Mouse (Mus musculus) ES-E14 (cell line): ENCODE results near the gene Prr22. TPM values are rescaled to one million over a fixed set of nuclear protein-coding genes. Genes with fewer than 3 reads are reported as not detected.

Experiments
- DNase-seq: peaks from one replicate; pipeline ENCODE4 v3.0.0-alpha.2; 2013; ENCODE audit warnings: low read depth, low spot score
- H3K27ac ChIP-seq: 2 replicates; pipeline ENCODE4 v1.5.1; 2012; ENCODE audit warnings: low read depth, mild to moderate bottlenecking, low read length, moderate library complexity, mixed read lengths; ENCODE audit not compliant: poor library complexity, insufficient read depth, severe bottlenecking
- H3K36me3 ChIP-seq: 2 replicates; pipeline ENCODE4 v1.6.1; 2012; ENCODE audit warnings: mild to moderate bottlenecking, low read length, moderate library complexity, mixed read lengths; ENCODE audit not compliant: control insufficient read depth, poor library complexity, insufficient read depth, severe bottlenecking
- H3K4me1 ChIP-seq, 2 experiments: fragments of 150-350 bp in 1 of 2; sonication (generic) in 1 of 2; 2 replicates each; pipeline ENCODE4 v1.6.1; 2012; ENCODE audit warnings: low read length in 2 of 2, mild to moderate bottlenecking in 1 of 2, mixed read lengths in 1 of 2; ENCODE audit not compliant: control insufficient read depth in 2 of 2, insufficient read depth in 2 of 2, poor library complexity in 1 of 2
- H3K4me3 ChIP-seq, 2 experiments: fragments of 150-350 bp in 1 of 2; sonication (generic) in 1 of 2; 2 replicates each; pipeline ENCODE4 v1.5.1; 2012; ENCODE audit warnings: low read length in 2 of 2, low read depth in 1 of 2, mild to moderate bottlenecking in 1 of 2, mixed read lengths in 1 of 2; ENCODE audit not compliant: insufficient read depth in 1 of 2, poor library complexity in 1 of 2, severe bottlenecking in 1 of 2
- H3K9ac ChIP-seq: 2 replicates; pipeline ENCODE4 v1.6.1; 2012; ENCODE audit warnings: low read depth, mild to moderate bottlenecking, low read length, mixed read lengths; ENCODE audit not compliant: poor library complexity, insufficient read depth, severe bottlenecking
- H3K9me3 ChIP-seq: fragments of 150-350 bp; sonication (generic); 2 replicates; pipeline ENCODE4 v1.6.1; 2012; ENCODE audit warnings: low read depth, mild to moderate bottlenecking, low read length; ENCODE audit not compliant: control insufficient read depth, insufficient read depth
- CHD2 ChIP-seq: IDR thresholded peaks from 2 replicates; pipeline ENCODE4 v1.6.1; 2014; ENCODE audit warnings: mild to moderate bottlenecking, low read depth, low read length, inconsistent platforms
- HCFC1 ChIP-seq: IDR thresholded peaks from 2 replicates; pipeline ENCODE4 v1.6.1; 2012; ENCODE audit warnings: low read length, inconsistent platforms, borderline replicate concordance; ENCODE audit not compliant: insufficient read depth
- MAFK ChIP-seq: IDR thresholded peaks from 2 replicates; pipeline ENCODE4 v1.6.1; 2014; ENCODE audit warnings: mild to moderate bottlenecking, low read depth, low read length, inconsistent platforms; ENCODE audit not compliant: insufficient read depth
- ZC3H11A ChIP-seq: IDR thresholded peaks from 2 replicates; pipeline ENCODE4 v1.6.1; 2012; ENCODE audit warnings: low read depth, mild to moderate bottlenecking, inconsistent platforms, low read length, borderline replicate concordance
- ZNF384 ChIP-seq: IDR thresholded peaks from 2 replicates; pipeline ENCODE4 v1.6.1; 2012; ENCODE audit warnings: low read depth, low read length, inconsistent platforms
- in situ Hi-C, 2 experiments: fragments of 600-800 bp; cut with MboI; formaldehyde crosslinking; loops; one replicate each; pipeline ENCODE4 v1.15.1; 2025; ENCODE audit warnings: low sequenced_read_pairs in 2 of 2, inconsistent platforms in 1 of 2; ENCODE audit not compliant: unreplicated experiment in 2 of 2
- total RNA-seq: library from RNA; depleted of rRNA; stranded (reverse); fragments of 300-350 nt; gene quantifications from 2 replicates; pipeline ENCODE4 v1.2.3, GENCODE M21; 2012

The Prr22 gene
- total RNA-seq, 1 experiment: 1.2 TPM

DNA sequence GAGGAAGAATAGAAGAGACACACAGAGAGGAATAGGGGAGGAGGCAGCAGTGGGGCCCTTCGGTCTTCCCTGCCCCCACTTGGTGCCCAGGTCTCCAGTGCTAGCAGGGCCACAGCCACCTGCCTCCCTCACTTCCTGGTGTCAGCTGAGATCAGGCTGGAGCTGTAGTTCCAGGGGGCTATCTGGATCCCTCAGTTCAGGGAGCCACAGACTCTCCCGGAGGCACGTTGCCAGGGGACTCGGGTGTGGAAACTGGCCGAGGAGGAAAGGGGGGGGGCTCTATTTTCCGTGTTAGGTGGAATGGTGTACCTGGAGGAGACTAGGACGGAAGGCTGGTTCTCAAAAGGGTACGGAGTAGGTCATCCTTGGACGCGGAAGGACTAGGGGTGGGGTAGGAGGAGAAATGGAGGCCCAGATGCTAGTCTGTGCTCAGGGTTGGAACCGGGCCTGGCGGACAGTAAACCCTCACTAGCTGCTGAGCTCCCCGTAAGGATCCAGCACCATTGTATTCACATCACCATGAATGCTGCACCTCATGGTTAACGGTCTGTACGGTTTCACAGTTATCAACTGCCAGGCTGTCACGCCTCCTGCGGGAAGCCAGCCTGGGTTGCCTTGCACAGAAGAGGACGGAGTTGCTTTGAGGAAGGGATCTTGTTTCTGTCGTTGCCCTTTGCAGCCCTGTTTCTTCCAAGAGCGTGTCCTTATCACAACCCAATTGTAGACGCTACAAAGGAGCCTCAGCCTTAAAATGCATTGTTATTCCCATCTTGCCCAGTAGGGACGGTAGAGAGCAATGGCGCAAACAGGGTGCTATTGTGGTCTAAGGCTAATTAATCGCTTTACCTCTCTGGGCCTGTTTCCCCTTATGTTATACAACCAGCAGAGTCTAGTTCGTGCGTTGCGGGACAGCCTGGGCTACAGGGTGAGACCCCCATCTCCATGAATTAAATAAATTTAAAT, 7.0 kb upstream of the Prr22 start:
- no peak for DNase-seq

DNA sequence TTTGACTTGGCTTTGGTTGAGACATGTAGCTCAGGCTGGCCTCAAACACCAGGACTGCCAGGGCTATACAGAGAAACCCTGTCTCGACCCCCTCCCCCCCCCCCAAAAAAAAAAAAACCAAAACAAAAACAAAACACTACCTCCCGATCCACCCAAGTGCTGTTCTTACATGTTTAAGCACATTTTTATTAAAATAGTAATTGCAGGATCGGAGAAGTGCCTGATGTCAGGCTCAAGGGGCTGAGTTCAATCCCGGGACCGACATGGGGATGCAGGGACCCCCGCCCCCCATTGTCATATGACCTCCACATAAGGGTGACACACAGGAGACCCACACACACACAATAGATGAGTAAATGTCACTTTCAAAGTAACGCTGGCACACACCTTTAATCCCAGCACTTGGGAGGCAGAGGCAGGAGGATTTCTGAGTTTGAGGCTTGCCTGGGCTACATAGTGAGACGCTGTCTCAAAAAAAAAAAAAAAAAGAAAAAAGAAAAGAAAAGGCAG, 6.3 kb upstream of the Prr22 start:
- Histone ChIP-seq H3K27ac (no peak overlapping the region; the same call in 1 of the 2 replicates), H3K4me1 (peaks cover 0 to 23% of the 10 kb centered on the region in 2 experiments; a peak in 1 of 4 replicates), H3K4me3 (peak overlapping the region; percentile 84 to 97; a peak in 3 of 4 replicates)

More for the DNA sequence above, 7.0 kb upstream of the Prr22 start:
- TF ChIP-seq MAFK (no peak), HCFC1 (0 out of 2 replicates have a peak, but pooled peaks have one; percentile 41), ZC3H11A (no peak)
- Histone ChIP-seq H3K4me3 (peak overlapping the region; percentile 72 to 74; a peak in 3 of 4 replicates), H3K9me3 (no peaks in the 10 kb centered on the region), H3K9ac (peak overlapping the region; percentile 60), H3K36me3 (peaks cover 13% of the 10 kb centered on the region), H3K27ac (peak overlapping the region; percentile 31), H3K4me1 (peaks cover 0 to 21% of the 10 kb centered on the region in 2 experiments; a peak in 1 of 4 replicates)
- in situ Hi-C loops: no loop called here

DNA sequence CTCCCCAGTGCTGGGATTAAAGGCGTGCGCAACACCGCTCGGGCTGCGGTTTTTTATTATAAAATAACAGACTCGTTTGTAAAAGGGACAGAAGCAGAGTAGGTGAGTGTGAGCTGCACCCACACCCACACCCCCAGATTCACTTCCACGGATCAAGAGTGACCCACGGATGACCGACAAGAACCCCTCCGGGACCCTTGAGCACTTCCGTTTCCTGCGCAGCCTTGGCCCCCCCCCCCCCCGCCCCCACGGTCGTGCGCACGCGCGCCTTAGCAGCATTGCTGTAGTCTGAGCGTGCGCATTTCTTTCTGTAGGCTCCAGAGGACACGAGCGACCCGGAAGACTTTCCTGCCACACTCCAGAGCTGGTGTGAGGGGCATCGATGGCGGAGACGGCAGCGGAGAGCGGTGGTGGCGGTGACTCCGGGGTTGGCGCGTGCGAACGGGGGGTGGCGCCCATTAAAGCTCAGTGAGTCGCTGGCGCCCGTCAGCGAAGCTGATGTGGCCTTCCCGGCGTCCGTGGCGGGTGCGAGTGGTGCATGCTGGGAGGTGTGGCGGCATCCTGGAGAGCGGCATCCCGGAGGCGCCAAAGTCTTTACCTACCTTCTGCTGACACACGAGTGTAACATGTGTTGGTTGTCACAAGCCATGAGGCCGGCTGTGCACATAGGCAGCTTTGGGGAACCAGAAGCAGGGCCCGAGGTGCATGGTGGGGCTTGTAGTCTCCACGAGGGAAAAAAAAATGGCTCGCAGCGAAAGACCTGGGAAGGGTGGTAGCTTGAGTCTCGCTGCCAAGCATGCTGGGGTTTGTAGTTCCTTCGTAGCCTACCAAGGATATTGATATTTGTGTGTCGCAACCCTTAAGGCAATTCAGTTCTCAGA, 5.3 kb upstream of the Prr22 start, which contains the start of gene Dus3l:
TSS of gene Dus3l (plus strand) at position 284 of the 881 bp plus-strand sequence.
- Histone ChIP-seq H3K4me3 (peak within 1 kb of the TSS; percentile 84 to 97), H3K4me1 (peaks cover 0 to 23% of the 10 kb centered on the region in 2 experiments; a peak in 1 of 4 replicates), H3K9me3 (no peaks in the 10 kb centered on the region), H3K27ac (peak within 1 kb of the TSS; percentile 94), H3K9ac (peak within 1 kb of the TSS; percentile 100), H3K36me3 (peaks cover 27% of the 10 kb centered on the region)
- in situ Hi-C loops: no loop called here
- TF ChIP-seq ZC3H11A (no peak), HCFC1 (peak; percentile 96), ZNF384 (peak; percentile 87; the same call in 1 of the 2 replicates)
- DNase-seq: no peak

More for the DNA sequence above, 6.3 kb upstream of the Prr22 start:
- Histone ChIP-seq H3K9ac (peak overlapping the region; percentile 18; the same call in 1 of the 2 replicates), H3K9me3 (no peaks in the 10 kb centered on the region), H3K36me3 (peaks cover 20% of the 10 kb centered on the region)
- in situ Hi-C loops: no loop called here
- TF ChIP-seq CHD2 (no peak), ZC3H11A (no peak)
- no peak for DNase-seq

DNA sequence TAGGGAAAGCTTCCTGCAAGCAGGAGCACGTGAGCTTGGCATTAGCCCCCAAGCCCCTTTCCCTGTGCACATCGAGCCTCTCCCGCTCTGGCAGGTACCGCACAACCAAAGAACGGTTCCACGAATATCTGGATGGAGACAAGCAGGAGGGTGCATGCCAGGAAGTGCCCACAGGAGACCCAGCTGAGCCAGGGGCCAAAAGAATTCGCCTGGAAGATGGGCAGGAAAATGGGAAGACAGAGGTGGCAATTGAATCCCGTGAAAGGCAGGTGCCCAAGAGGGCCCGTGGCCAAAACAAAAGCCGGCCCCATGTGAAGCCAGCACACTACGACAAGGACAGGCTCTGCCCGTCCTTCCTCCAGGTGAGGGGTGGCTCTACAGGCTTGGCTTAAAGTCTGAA, 4.6 kb upstream of the Prr22 start:
- peaks cover 33% of the 10 kb centered on the region for H3K36me3 ChIP-seq
- H3K4me1 ChIP-seq: peaks cover 0 to 23% of the 10 kb centered on the region in 2 experiments; a peak in 1 of 4 replicates
- no peak for DNase-seq
- TF ChIP-seq MAFK (no peak), HCFC1 (no peak), ZNF384 (no peak), CHD2 (no peak), ZC3H11A (no peak)
- H3K27ac ChIP-seq: no peak overlapping the region
- no peaks in the 10 kb centered on the region for H3K9me3 ChIP-seq
- in situ Hi-C loops: no loop called here
- peak overlapping the region; percentile 100 for H3K9ac ChIP-seq
- peak overlapping the region; percentile 84 to 97 for H3K4me3 ChIP-seq
